Mouse (Mus musculus): ENCODE data around the gene Spata19. TPM values are rescaled to one million over a fixed set of nuclear protein-coding genes. Genes with fewer than 3 reads are reported as not detected.

The Spata19 gene
- polyA plus RNA-seq, 1 experiment, result not detected

DNA sequence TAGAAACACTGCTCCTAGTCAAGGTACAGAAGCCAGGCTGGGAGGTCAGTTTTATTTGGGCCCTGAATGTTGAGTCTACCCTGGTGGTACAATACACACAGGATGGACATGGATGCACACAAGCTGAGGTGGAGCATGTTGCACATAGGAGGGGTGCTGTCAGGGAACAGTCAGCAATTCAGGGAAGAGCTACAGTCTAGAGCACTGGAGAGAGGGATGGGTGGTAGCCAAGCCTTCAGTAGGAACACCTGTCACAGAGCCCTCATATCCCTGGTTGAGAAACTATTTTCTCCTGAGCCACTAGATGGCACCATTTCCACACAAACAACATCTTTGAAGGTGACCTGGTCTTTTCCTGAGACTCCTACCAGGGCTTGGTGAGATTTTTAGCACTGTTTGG, 13.1 kb downstream of the Spata19 start:
- Histone ChIP-seq H3K36me3 (ENCODE audit: control insufficient read depth, insufficient read depth, low read length) (no peaks in the 10 kb centered on the region), H3K4me1 (ENCODE audit: control insufficient read depth, insufficient read depth, insufficient read length, low read length) (0 out of 2 replicates have a peak, but pooled peaks cover 2% of the 10 kb centered on the region), H3K4me3 (ENCODE audit: low read depth, low read length) (no peak overlapping the region), H3K27ac (ENCODE audit: insufficient read depth, low read depth, low read length) (no peak overlapping the region), H3K27me3 (ENCODE audit: control insufficient read depth, insufficient read depth, low read length) (no peaks in the 10 kb centered on the region)
- TF ChIP-seq CTCF (IDR thresholded peaks at IDR 0.05; ENCODE audit: extremely low read depth, insufficient read length, insufficient replicate concordance, low read depth, low read length) (no peak), POLR2A (IDR thresholded peaks at IDR 0.05; ENCODE audit: low read depth, low read length) (no peak)

- no peak overlapping the region for H3K4me3 ChIP-seq (ENCODE audit: low read depth, low read length)
- TF ChIP-seq POLR2A (IDR thresholded peaks at IDR 0.05; ENCODE audit: low read depth, low read length), result no peak
- TF ChIP-seq CTCF (IDR thresholded peaks at IDR 0.05; ENCODE audit: extremely low read depth, insufficient read length, insufficient replicate concordance, low read depth, low read length), result peak; percentile 55; the same call in 1 of the 2 replicates
- no peak overlapping the region for H3K27ac ChIP-seq (ENCODE audit: insufficient read depth, low read depth, low read length)
- H3K36me3 ChIP-seq (ENCODE audit: control insufficient read depth, insufficient read depth, low read length), result no peaks in the 10 kb centered on the region
- WGBS, result 4% methylated on average over 11 of the region's 11 CpGs
- H3K27me3 ChIP-seq (ENCODE audit: control insufficient read depth, insufficient read depth, low read length), result no peaks in the 10 kb centered on the region
- H3K4me1 ChIP-seq (ENCODE audit: control insufficient read depth, insufficient read depth, insufficient read length, low read length), result 0 out of 2 replicates have a peak, but pooled peaks cover 2% of the 10 kb centered on the region
Measured at GRCm38 (mm10) chr9:27414058-27414460, 17.5 kb downstream of the Spata19 start.

DNA sequence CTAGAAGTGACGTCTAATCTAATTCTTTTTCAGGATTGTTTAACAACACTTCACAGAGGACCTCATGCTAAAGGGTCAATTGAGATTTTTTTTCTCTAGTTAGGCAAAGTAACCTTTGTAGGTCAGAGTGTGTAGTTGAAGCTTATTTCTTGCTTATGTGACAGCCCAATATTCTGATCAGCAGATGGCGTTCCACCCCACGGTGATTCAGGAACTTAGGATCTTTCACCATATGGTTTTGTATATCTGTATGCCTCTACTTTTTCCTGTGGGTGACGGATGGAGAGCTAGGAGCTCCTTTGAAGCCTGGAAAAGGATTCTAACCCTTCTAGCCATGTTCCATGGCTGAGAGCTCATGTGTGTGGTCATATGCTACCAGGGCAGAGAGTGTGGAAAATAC, 27.9 kb downstream of the Spata19 start:
- Histone ChIP-seq H3K27ac (ENCODE audit: insufficient read depth, low read depth, low read length) (no peak overlapping the region), H3K4me1 (ENCODE audit: control insufficient read depth, insufficient read depth, insufficient read length, low read length) (no peaks in the 10 kb centered on the region), H3K4me3 (ENCODE audit: low read depth, low read length) (no peak overlapping the region), H3K27me3 (ENCODE audit: control insufficient read depth, insufficient read depth, low read length) (no peaks in the 10 kb centered on the region), H3K36me3 (ENCODE audit: control insufficient read depth, insufficient read depth, low read length) (no peaks in the 10 kb centered on the region)
- TF ChIP-seq CTCF (IDR thresholded peaks at IDR 0.05; ENCODE audit: extremely low read depth, insufficient read length, insufficient replicate concordance, low read depth, low read length) (no peak), POLR2A (IDR thresholded peaks at IDR 0.05; ENCODE audit: low read depth, low read length) (no peak)
- WGBS, result 74% methylated on average over 4 of the region's 4 CpGs

- TF ChIP-seq CTCF (IDR thresholded peaks at IDR 0.05; ENCODE audit: extremely low read depth, insufficient read length, insufficient replicate concordance, low read depth, low read length) (no peak), POLR2A (IDR thresholded peaks at IDR 0.05; ENCODE audit: low read depth, low read length) (no peak)
- 59% methylated on average over 4 of the region's 4 CpGs for WGBS
- Histone ChIP-seq H3K4me3 (ENCODE audit: low read depth, low read length) (no peak overlapping the region), H3K27ac (ENCODE audit: insufficient read depth, low read depth, low read length) (no peak overlapping the region), H3K4me1 (ENCODE audit: control insufficient read depth, insufficient read depth, insufficient read length, low read length) (no peaks in the 10 kb centered on the region), H3K27me3 (ENCODE audit: control insufficient read depth, insufficient read depth, low read length) (no peaks in the 10 kb centered on the region), H3K36me3 (ENCODE audit: control insufficient read depth, insufficient read depth, low read length) (no peaks in the 10 kb centered on the region)
Measured at GRCm38 (mm10) chr9:27428552-27428951, 32.0 kb downstream of the Spata19 start.

DNA sequence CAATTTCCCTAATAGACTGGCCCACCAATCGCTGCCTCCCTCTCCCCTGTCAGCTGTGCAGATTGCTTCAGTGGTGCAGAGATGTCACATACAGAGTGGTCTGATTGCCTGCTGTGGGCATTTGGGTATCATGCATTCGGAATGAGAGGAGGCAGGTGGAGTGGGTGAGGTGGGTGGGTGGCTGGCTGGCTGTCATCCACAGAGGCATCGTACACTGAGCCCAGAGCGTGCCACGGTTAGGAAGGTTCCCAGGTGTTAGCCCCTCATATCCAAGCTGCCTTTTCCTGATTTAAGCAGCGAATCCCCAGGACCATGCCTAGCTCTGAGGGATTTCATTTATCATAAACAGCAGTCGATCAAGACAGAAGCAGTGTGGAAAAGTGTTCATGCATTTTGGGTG, 36.7 kb downstream of the Spata19 start:
- Histone ChIP-seq H3K36me3 (ENCODE audit: control insufficient read depth, insufficient read depth, low read length) (no peaks in the 10 kb centered on the region), H3K27me3 (ENCODE audit: control insufficient read depth, insufficient read depth, low read length) (no peaks in the 10 kb centered on the region), H3K27ac (ENCODE audit: insufficient read depth, low read depth, low read length) (no peak overlapping the region), H3K4me1 (ENCODE audit: control insufficient read depth, insufficient read depth, insufficient read length, low read length) (no peaks in the 10 kb centered on the region), H3K4me3 (ENCODE audit: low read depth, low read length) (no peak overlapping the region)
- TF ChIP-seq CTCF (IDR thresholded peaks at IDR 0.05; ENCODE audit: extremely low read depth, insufficient read length, insufficient replicate concordance, low read depth, low read length) (no peak), POLR2A (IDR thresholded peaks at IDR 0.05; ENCODE audit: low read depth, low read length) (no peak)
- 77% methylated on average over 7 of the region's 7 CpGs for WGBS

- no peaks in the 10 kb centered on the region for H3K4me1 ChIP-seq (ENCODE audit: control insufficient read depth, insufficient read depth, insufficient read length, low read length)
- no peaks in the 10 kb centered on the region for H3K27me3 ChIP-seq (ENCODE audit: control insufficient read depth, insufficient read depth, low read length)
- H3K27ac ChIP-seq (ENCODE audit: insufficient read depth, low read depth, low read length), result no peak overlapping the region
- no peaks in the 10 kb centered on the region for H3K36me3 ChIP-seq (ENCODE audit: control insufficient read depth, insufficient read depth, low read length)
- 46% methylated on average over 9 of the region's 9 CpGs for WGBS
- no peak for TF ChIP-seq POLR2A (IDR thresholded peaks at IDR 0.05; ENCODE audit: low read depth, low read length)
- no peak for TF ChIP-seq CTCF (IDR thresholded peaks at IDR 0.05; ENCODE audit: extremely low read depth, insufficient read length, insufficient replicate concordance, low read depth, low read length)
- no peak overlapping the region for H3K4me3 ChIP-seq (ENCODE audit: low read depth, low read length)
Measured at GRCm38 (mm10) chr9:27435936-27436335, 39.3 kb downstream of the Spata19 start.

- H3K36me3 ChIP-seq (ENCODE audit: control insufficient read depth, insufficient read depth, low read length), result no peaks in the 10 kb centered on the region
- no peaks in the 10 kb centered on the region for H3K27me3 ChIP-seq (ENCODE audit: control insufficient read depth, insufficient read depth, low read length)
- no peak for TF ChIP-seq CTCF (IDR thresholded peaks at IDR 0.05; ENCODE audit: extremely low read depth, insufficient read length, insufficient replicate concordance, low read depth, low read length)
- TF ChIP-seq POLR2A (IDR thresholded peaks at IDR 0.05; ENCODE audit: low read depth, low read length), result no peak
- whole genome bisulfite sequencing, result 66% methylated on average over 7 of the region's 7 CpGs
- no peak overlapping the region for H3K4me3 ChIP-seq (ENCODE audit: low read depth, low read length)
- H3K4me1 ChIP-seq (ENCODE audit: control insufficient read depth, insufficient read depth, insufficient read length, low read length), result no peaks in the 10 kb centered on the region
- H3K27ac ChIP-seq (ENCODE audit: insufficient read depth, low read depth, low read length), result no peak overlapping the region
Measured at GRCm38 (mm10) chr9:27437391-27438061, 40.9 kb downstream of the Spata19 start.
